Mouse (Mus musculus) liver, embryonic 16.5 days (tissue): ENCODE measurements around the gene Dock4. TPM values are rescaled to one million over a fixed set of nuclear protein-coding genes. Genes with fewer than 3 reads are reported as not detected.

ENCODE experiments used
- ATAC-seq: fragments of 200-750 bp; cut with Nextera tagmentation; 2 replicates; pipeline ENCODE4 v1.8.0; 2017; ENCODE audit warnings: low read depth, mild to moderate bottlenecking, moderate number of reproducible peaks, moderate library complexity
- H3K27ac ChIP-seq: fragments of 300-500 bp; sonication (generic); 2 replicates; pipeline ENCODE4 v1.5.1; 2014; ENCODE audit warnings: mild to moderate bottlenecking, low read length
- H3K27me3 ChIP-seq: fragments of 300-500 bp; sonication (generic); 2 replicates; pipeline ENCODE4 v1.6.1; 2014; ENCODE audit warnings: low read depth, low read length, mixed read lengths; ENCODE audit not compliant: control insufficient read depth, insufficient read depth
- H3K36me3 ChIP-seq: fragments of 300-500 bp; sonication (generic); 2 replicates; pipeline ENCODE4 v1.6.1; 2014; ENCODE audit warnings: mild to moderate bottlenecking; ENCODE audit not compliant: control insufficient read depth, insufficient read depth
- H3K4me1 ChIP-seq: fragments of 300-500 bp; sonication (generic); 2 replicates; pipeline ENCODE4 v1.6.1; 2014; ENCODE audit warnings: low read depth, low read length, mixed read lengths; ENCODE audit not compliant: control insufficient read depth
- H3K4me2 ChIP-seq: fragments of 300-500 bp; sonication (generic); 2 replicates; pipeline ENCODE4 v1.6.1; 2014; ENCODE audit warnings: low read depth, low read length, mixed read lengths
- H3K4me3 ChIP-seq: fragments of 300-500 bp; sonication (generic); 2 replicates; pipeline ENCODE4 v1.5.1; 2014; ENCODE audit warnings: low read depth, mild to moderate bottlenecking, low read length
- H3K9ac ChIP-seq: fragments of 300-500 bp; sonication (generic); 2 replicates; pipeline ENCODE4 v1.6.1; 2014; ENCODE audit warnings: low read depth, low read length
- H3K9me3 ChIP-seq: fragments of 300-500 bp; sonication (generic); replicated peaks from 2 replicates; pipeline ENCODE4 v1.6.1; 2016; ENCODE audit warnings: low read length; ENCODE audit not compliant: control insufficient read depth
- WGBS: fragments of 180-500 bp; shearing (Covaris S2); extraction: QIAGEN DNeasy Blood & Tissue Kit; methylation state at CpG from one replicate; pipeline ENCODE4 v1.1.7; 2014; ENCODE audit not compliant: insufficient replicate concordance; 5-methylcytosine and 5-hydroxymethylcytosine counted together
- polyA plus RNA-seq: library from polyadenylated mRNA; unstranded; fragments of >200 nt; fragmentation: Nextera tagmentation; extraction: Ambion mirVana; gene quantifications from 2 replicates; pipeline ENCODE4 v1.2.1, GENCODE M21; 2015

Gene Dock4
- polyA plus RNA-seq, 1 experiment from 2014 or later: 1.2 TPM

DNA sequence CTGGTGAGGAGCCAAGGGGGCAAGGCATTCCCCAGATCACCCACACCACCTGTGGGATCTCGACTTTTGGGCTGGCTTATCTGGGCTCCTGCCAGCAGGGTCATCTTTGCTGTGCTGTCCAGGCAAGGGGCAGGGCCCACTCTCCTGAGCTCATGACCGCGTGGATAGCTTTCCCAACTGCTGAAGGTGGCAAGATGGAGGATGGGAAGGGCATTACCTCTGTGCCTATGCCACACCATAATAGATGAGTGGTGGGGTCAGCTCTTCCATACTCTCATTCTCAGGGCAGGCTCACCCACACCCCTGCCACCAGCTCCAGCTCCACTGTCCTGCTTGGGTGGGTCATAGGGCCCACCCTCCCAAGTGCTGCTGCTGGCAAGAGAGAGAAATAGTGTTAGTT is 439.2 kb downstream of the Dock4 start:
- 75% methylated on average over 3 of the region's 3 CpGs for WGBS
- Histone ChIP-seq H3K27me3 (no peaks in the 10 kb centered on the region), H3K36me3 (no peaks in the 10 kb centered on the region), H3K9me3 (no peaks in the 10 kb centered on the region), H3K27ac (peak overlapping the region; percentile 39), H3K4me1 (peaks cover 53% of the 10 kb centered on the region), H3K9ac (peak overlapping the region; percentile 19), H3K4me2 (no peak overlapping the region), H3K4me3 (no peak overlapping the region)
- no peak for ATAC-seq

DNA sequence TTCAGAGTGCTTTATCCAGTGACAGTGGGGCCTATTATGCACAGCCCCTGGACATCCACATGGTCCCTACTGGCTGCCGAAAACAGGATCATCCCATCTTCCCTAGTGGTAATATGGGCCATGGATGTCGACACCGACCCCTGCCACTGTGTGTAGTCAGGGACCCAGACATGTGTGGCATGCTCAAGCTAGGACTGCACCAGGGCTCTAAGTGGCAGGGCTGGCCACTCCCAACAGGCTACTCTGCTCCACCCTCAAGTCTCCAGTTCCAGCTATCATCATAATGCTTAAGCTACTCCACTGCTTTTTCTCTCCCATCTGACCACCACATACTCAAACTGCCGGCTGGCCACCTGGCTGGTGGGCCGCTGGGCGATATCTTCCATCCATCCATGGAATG is 439.6 kb downstream of the Dock4 start:
- Histone ChIP-seq H3K4me1 (peaks cover 56% of the 10 kb centered on the region), H3K9me3 (no peaks in the 10 kb centered on the region), H3K27me3 (no peaks in the 10 kb centered on the region), H3K9ac (peak overlapping the region; percentile 19), H3K36me3 (no peaks in the 10 kb centered on the region), H3K4me3 (no peak overlapping the region), H3K4me2 (no peak overlapping the region), H3K27ac (peak overlapping the region; percentile 45)
- peak; percentile 66 for ATAC-seq
- 80% methylated on average over 6 of the region's 6 CpGs for whole genome bisulfite sequencing

DNA sequence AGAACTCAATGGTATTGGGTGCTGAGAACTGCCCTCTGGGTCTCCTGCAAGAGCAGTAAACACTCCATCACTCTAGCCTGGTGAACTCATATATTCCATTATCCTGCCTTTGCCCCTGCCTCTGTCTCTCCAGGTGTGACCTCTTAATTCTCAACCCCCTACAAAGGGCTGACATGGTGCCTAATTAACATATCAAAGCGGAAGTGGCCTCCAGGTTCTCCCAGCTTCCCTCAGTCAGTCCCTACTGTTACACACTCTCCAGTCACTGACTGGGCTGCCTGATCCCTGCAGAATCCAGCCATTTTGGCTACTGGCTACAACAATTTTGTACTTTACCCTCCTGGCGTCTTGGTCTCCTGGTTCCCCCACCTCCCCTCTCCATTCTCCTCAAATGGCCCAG is 441.7 kb downstream of the Dock4 start:
- ATAC-seq: no peak
- Histone ChIP-seq H3K27me3 (no peaks in the 10 kb centered on the region), H3K27ac (peak overlapping the region; percentile 85), H3K36me3 (no peaks in the 10 kb centered on the region), H3K4me1 (peaks cover 65% of the 10 kb centered on the region), H3K9ac (peak overlapping the region; percentile 42; the same call in 1 of the 2 replicates), H3K4me3 (no peak overlapping the region), H3K4me2 (no peak overlapping the region), H3K9me3 (no peaks in the 10 kb centered on the region)
- WGBS: 56% methylated on average over 2 of the region's 2 CpGs

DNA sequence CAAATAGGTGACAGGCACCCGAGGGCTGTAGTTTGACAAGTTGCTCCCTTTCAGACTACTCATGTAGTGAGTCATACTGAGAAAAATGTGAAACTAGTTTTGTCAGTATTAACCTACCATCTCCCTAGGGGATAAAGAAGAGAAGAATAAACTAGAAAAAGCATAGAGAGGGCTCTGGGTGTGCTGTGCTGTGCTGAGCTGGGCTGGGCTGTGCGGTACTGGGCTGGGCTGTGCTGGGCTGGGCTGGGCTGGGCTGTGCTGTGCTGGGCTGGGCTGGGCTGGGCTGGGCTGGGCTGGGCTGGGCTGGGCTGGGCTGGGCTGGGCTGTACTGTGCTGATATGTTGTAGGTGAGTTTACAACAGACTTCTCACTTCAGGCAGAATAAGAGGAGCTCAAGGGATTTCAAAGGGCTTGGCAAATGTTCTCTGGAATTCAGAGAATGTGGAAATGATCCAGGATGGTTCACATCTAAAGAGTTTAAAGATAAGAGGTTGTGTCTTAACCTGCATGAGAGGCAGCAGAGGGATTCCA is 442.6 kb downstream of the Dock4 start:
- peak; percentile 89 for ATAC-seq
- Histone ChIP-seq H3K36me3 (no peaks in the 10 kb centered on the region), H3K27me3 (no peaks in the 10 kb centered on the region), H3K4me1 (peaks cover 68% of the 10 kb centered on the region), H3K4me2 (peak overlapping the region; percentile 61), H3K9me3 (no peaks in the 10 kb centered on the region), H3K27ac (peak overlapping the region; percentile 95), H3K4me3 (peak overlapping the region; percentile 36), H3K9ac (peak overlapping the region; percentile 57)
- 29% methylated on average over 1 of the region's 2 CpGs for WGBS

DNA sequence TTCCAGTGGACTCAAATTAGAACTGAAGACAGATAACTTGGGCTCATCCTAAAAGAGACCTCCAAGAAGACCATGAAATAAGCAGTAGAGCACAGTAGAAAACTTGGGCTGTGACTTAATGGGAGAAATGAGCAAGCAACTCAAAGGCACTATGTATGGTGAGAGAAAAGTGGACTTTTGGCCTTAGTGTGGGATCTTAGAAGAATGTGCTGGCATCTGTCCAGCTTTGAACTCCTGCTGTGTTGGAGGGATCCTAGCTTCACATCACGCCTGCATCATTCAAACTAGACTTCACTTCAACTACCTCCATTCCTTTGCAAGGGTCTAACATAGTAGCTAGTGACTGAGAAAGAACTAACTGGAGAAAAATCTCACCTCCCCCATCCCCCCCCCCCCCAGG is 443.1 kb downstream of the Dock4 start:
- peak overlapping the region; percentile 61 for H3K4me2 ChIP-seq
- peak; percentile 7; the same call in 1 of the 2 replicates for ATAC-seq

DNA sequence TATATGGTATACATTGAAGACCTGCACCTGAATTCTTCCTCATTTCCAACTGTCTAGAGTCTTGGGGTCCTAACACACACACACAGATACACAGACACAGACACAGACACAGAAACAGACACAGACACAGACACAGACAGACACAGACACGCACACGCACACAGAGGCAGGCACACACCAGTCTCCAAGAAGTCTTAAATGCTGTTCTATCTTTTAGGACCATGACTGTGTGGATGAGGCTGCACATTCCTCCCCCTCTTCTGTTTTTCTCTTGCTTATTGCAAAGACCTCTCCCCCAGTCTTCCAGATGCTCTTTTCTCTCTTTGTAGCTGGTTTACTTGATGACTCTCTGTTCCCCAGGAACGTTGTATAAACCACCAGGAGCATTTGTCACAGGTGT is 443.8 kb downstream of the Dock4 start:
- peaks cover 68% of the 10 kb centered on the region for H3K4me1 ChIP-seq
- 64% methylated on average over 3 of the region's 3 CpGs for WGBS
- peak overlapping the region; percentile 57 for H3K9ac ChIP-seq
- peak overlapping the region; percentile 61 for H3K4me2 ChIP-seq
- no peak overlapping the region for H3K4me3 ChIP-seq
- H3K9me3 ChIP-seq: no peaks in the 10 kb centered on the region
- peak overlapping the region; percentile 95 for H3K27ac ChIP-seq
- ATAC-seq: peak; percentile 33
- no peaks in the 10 kb centered on the region for H3K27me3 ChIP-seq
- no peaks in the 10 kb centered on the region for H3K36me3 ChIP-seq

More for the DNA sequence above, 443.1 kb downstream of the Dock4 start:
- H3K36me3 ChIP-seq: no peaks in the 10 kb centered on the region
- 48% methylated on average over 1 of the region's 1 CpGs for WGBS
- peak overlapping the region; percentile 95 for H3K27ac ChIP-seq
- H3K9me3 ChIP-seq: no peaks in the 10 kb centered on the region
- peaks cover 68% of the 10 kb centered on the region for H3K4me1 ChIP-seq
- H3K9ac ChIP-seq: peak overlapping the region; percentile 57
- H3K4me3 ChIP-seq: peak overlapping the region; percentile 36
- no peaks in the 10 kb centered on the region for H3K27me3 ChIP-seq

DNA sequence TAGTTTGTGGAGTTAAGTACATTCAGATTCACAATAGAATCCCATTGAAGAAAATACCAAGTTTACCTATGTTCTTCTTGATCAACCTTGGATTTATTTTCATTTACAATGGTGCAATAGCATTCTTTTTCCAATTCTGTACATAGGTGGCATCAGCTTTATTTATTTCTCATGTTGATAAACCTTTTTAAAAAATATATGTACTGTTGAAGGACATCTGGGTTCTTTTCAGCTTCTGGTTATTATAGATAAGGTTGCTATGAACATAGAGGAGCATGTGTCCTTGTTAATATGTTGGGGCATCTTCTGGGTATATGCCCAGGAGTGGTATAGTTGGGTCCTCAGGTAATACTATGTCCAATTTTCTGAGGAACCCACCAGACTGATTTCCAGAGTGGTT is 445.4 kb downstream of the Dock4 start:
- Histone ChIP-seq H3K27me3 (no peaks in the 10 kb centered on the region), H3K36me3 (no peaks in the 10 kb centered on the region), H3K4me2 (no peak overlapping the region), H3K9me3 (no peaks in the 10 kb centered on the region), H3K4me3 (no peak overlapping the region), H3K27ac (peak overlapping the region; percentile 43; the same call in 1 of the 2 replicates), H3K9ac (no peak overlapping the region), H3K4me1 (peaks cover 51% of the 10 kb centered on the region)
- peak; percentile 17; the same call in 1 of the 2 replicates for ATAC-seq

DNA sequence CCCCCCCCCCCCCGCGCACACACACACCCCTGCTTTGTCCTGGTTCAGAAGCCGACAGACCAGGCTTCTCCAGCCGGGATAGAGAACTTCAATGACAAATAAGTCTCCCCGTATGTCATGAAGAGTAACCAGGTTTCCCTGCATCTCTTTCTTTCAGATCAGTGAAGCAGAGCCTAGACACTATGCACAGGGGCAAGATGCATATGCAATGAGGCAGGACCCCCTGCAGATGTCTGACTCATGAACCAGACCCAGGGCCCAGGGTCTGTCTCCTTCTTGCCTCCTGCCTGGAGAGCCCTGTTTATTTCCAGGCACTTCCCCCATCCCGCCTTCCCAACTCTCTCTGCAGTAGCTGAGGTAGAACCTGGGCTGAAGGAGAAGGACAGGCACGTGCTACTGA is 448.0 kb downstream of the Dock4 start:
- no peak overlapping the region for H3K9ac ChIP-seq
- WGBS: 86% methylated on average over 4 of the region's 7 CpGs
- no peak overlapping the region for H3K4me2 ChIP-seq
- ATAC-seq: no peak
- no peaks in the 10 kb centered on the region for H3K27me3 ChIP-seq
- H3K4me1 ChIP-seq: peaks cover 28% of the 10 kb centered on the region
- H3K36me3 ChIP-seq: no peaks in the 10 kb centered on the region
- H3K9me3 ChIP-seq: no peaks in the 10 kb centered on the region
- H3K27ac ChIP-seq: no peak overlapping the region
- H3K4me3 ChIP-seq: no peak overlapping the region

DNA sequence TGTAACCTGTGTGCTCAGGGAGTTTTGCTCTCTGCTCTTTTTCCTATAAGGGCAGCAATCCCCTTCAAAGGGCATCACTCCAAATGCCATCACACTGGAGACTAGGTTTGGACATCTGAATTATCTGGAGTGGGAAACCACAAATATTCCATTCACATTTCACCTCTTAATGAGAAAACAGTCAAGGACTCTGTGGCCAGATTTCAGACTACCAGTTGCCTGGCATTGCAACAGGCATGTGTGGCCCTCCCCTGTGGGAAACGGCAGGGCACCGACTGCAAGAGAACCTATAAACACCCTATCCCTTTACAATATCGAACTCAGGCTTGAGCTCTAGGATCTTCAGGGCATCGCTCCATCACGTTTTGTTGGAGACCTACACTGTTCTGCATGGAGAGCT is 448.9 kb downstream of the Dock4 start:
- Histone ChIP-seq H3K9me3 (no peaks in the 10 kb centered on the region), H3K4me3 (no peak overlapping the region), H3K4me1 (peaks cover 18% of the 10 kb centered on the region), H3K27me3 (no peaks in the 10 kb centered on the region), H3K9ac (no peak overlapping the region), H3K27ac (no peak overlapping the region), H3K4me2 (no peak overlapping the region), H3K36me3 (no peaks in the 10 kb centered on the region)
- 85% methylated on average over 5 of the region's 5 CpGs for WGBS
- no peak for ATAC-seq
